Mouse (Mus musculus) lung, embryonic 15.5 days (tissue): ENCODE results near the gene Aoah. TPM values are rescaled to one million over a fixed set of nuclear protein-coding genes. Genes with fewer than 3 reads are reported as not detected.

Experiments used
- ATAC-seq: fragments of 200-750 bp; cut with Nextera tagmentation; 2 replicates; pipeline ENCODE4 v1.8.0; 2017; ENCODE audit warnings: moderate number of reproducible peaks, borderline replicate concordance; ENCODE audit not compliant: low FRiP score, low TSS enrichment; ENCODE audit errors: extremely low read depth
- H3K27ac ChIP-seq: fragments of 300-500 bp; sonication (generic); 2 replicates; pipeline ENCODE4 v1.5.1; 2015; ENCODE audit warnings: moderate library complexity, mild to moderate bottlenecking, inconsistent platforms
- H3K27me3 ChIP-seq: fragments of 300-500 bp; sonication (generic); 2 replicates; pipeline ENCODE4 v1.6.1; 2015; ENCODE audit warnings: inconsistent platforms
- H3K36me3 ChIP-seq: fragments of 300-500 bp; sonication (generic); 2 replicates; pipeline ENCODE4 v1.6.1; 2015; ENCODE audit warnings: inconsistent platforms
- H3K4me1 ChIP-seq: fragments of 300-500 bp; sonication (generic); 2 replicates; pipeline ENCODE4 v1.6.1; 2015; ENCODE audit warnings: inconsistent platforms
- H3K4me2 ChIP-seq: fragments of 300-500 bp; sonication (generic); 2 replicates; pipeline ENCODE4 v1.6.1; 2015; ENCODE audit warnings: inconsistent platforms, mild to moderate bottlenecking, moderate library complexity
- H3K4me3 ChIP-seq: fragments of 300-500 bp; sonication (generic); 2 replicates; pipeline ENCODE4 v1.5.1; 2015; ENCODE audit warnings: mild to moderate bottlenecking, inconsistent platforms
- H3K9ac ChIP-seq: fragments of 300-500 bp; sonication (generic); 2 replicates; pipeline ENCODE4 v1.6.1; 2015; ENCODE audit warnings: inconsistent platforms
- H3K9me3 ChIP-seq: fragments of 300-500 bp; sonication (generic); 2 replicates; pipeline ENCODE4 v1.6.1; 2016; ENCODE audit warnings: inconsistent platforms
- WGBS: fragments of 180-500 bp; shearing (Covaris S2); methylation state at CpG from one replicate; pipeline ENCODE4 v1.1.7; 2015; 5-methylcytosine and 5-hydroxymethylcytosine counted together
- polyA plus RNA-seq: library from polyadenylated mRNA; unstranded; fragments of >200 nt; fragmentation: Nextera tagmentation; extraction: Ambion mirVana; gene quantifications from 2 replicates; pipeline ENCODE4 v1.2.1, GENCODE M21; 2015

The Aoah gene
- polyA plus RNA-seq, 1 experiment from 2014 or later: 1.2 TPM

- H3K4me3 ChIP-seq: no peak overlapping the region
- no peak for ATAC-seq
- no peaks in the 10 kb centered on the region for H3K9me3 ChIP-seq
- H3K9ac ChIP-seq: no peak overlapping the region
- H3K27me3 ChIP-seq: no peaks in the 10 kb centered on the region
- no peaks in the 10 kb centered on the region for H3K4me1 ChIP-seq
- H3K36me3 ChIP-seq: no peaks in the 10 kb centered on the region
- H3K27ac ChIP-seq: no peak overlapping the region
- WGBS: 33% methylated on average over 2 of the region's 2 CpGs
- H3K4me2 ChIP-seq: no peak overlapping the region
Observed at GRCm38 (mm10) chr13:20820712-20821328, 26.9 kb downstream of the Aoah start.

- no peak overlapping the region for H3K27ac ChIP-seq
- no peak overlapping the region for H3K4me2 ChIP-seq
- ATAC-seq: no peak
- 75% methylated on average over 2 of the region's 2 CpGs for WGBS
- no peaks in the 10 kb centered on the region for H3K9me3 ChIP-seq
- no peaks in the 10 kb centered on the region for H3K4me1 ChIP-seq
- no peak overlapping the region for H3K9ac ChIP-seq
- H3K27me3 ChIP-seq: no peaks in the 10 kb centered on the region
- no peaks in the 10 kb centered on the region for H3K36me3 ChIP-seq
- H3K4me3 ChIP-seq: no peak overlapping the region
Observed at GRCm38 (mm10) chr13:20828728-20829127, 34.8 kb downstream of the Aoah start.

- Histone ChIP-seq H3K27me3 (no peaks in the 10 kb centered on the region), H3K4me1 (no peaks in the 10 kb centered on the region), H3K36me3 (no peaks in the 10 kb centered on the region), H3K9ac (no peak overlapping the region), H3K4me3 (no peak overlapping the region), H3K9me3 (no peaks in the 10 kb centered on the region), H3K4me2 (no peak overlapping the region), H3K27ac (no peak overlapping the region)
- ATAC-seq: no peak
- WGBS: 81% methylated on average over 9 of the region's 9 CpGs
Observed at GRCm38 (mm10) chr13:20829181-20829900, 35.4 kb downstream of the Aoah start.

- H3K4me1 ChIP-seq: no peaks in the 10 kb centered on the region
- H3K27me3 ChIP-seq: no peaks in the 10 kb centered on the region
- H3K27ac ChIP-seq: no peak overlapping the region
- no peak overlapping the region for H3K4me3 ChIP-seq
- H3K4me2 ChIP-seq: no peak overlapping the region
- no peak for ATAC-seq
- no peaks in the 10 kb centered on the region for H3K36me3 ChIP-seq
- no peak overlapping the region for H3K9ac ChIP-seq
- no peaks in the 10 kb centered on the region for H3K9me3 ChIP-seq
- 29% methylated on average over 3 of the region's 3 CpGs for WGBS
Observed at GRCm38 (mm10) chr13:20855893-20856292, 62.0 kb downstream of the Aoah start.

GRCm38 (mm10) chr13:20899372-20899771 is 105.5 kb downstream of the Aoah start:
- no peak overlapping the region for H3K9ac ChIP-seq
- no peak overlapping the region for H3K4me3 ChIP-seq
- H3K9me3 ChIP-seq: no peaks in the 10 kb centered on the region
- WGBS: 55% methylated on average over 1 of the region's 1 CpGs
- no peaks in the 10 kb centered on the region for H3K27me3 ChIP-seq
- ATAC-seq: no peak
- no peak overlapping the region for H3K4me2 ChIP-seq
- no peaks in the 10 kb centered on the region for H3K36me3 ChIP-seq
- peaks cover 16% of the 10 kb centered on the region for H3K4me1 ChIP-seq
- no peak overlapping the region for H3K27ac ChIP-seq

GRCm38 (mm10) chr13:20900396-20900971 is 106.6 kb downstream of the Aoah start:
- no peaks in the 10 kb centered on the region for H3K36me3 ChIP-seq
- ATAC-seq: peak; percentile 91
- peaks cover 16% of the 10 kb centered on the region for H3K4me1 ChIP-seq
- peak overlapping the region; percentile 4; the same call in 1 of the 2 replicates for H3K4me2 ChIP-seq
- H3K9me3 ChIP-seq: no peaks in the 10 kb centered on the region
- WGBS: 22% methylated on average over 8 of the region's 8 CpGs
- no peak overlapping the region for H3K4me3 ChIP-seq
- no peak overlapping the region for H3K9ac ChIP-seq
- H3K27ac ChIP-seq: peak overlapping the region; percentile 62
- H3K27me3 ChIP-seq: no peaks in the 10 kb centered on the region

- ATAC-seq: peak; percentile 36; the same call in 1 of the 2 replicates
- H3K27ac ChIP-seq: peak overlapping the region; percentile 62
- no peaks in the 10 kb centered on the region for H3K9me3 ChIP-seq
Observed at GRCm38 (mm10) chr13:20900972-20901457, 107.1 kb downstream of the Aoah start.

GRCm38 (mm10) chr13:20901634-20902135 is 107.8 kb downstream of the Aoah start:
- H3K9ac ChIP-seq: no peak overlapping the region
- no peak for ATAC-seq
- H3K27me3 ChIP-seq: no peaks in the 10 kb centered on the region
- H3K4me3 ChIP-seq: no peak overlapping the region
- H3K27ac ChIP-seq: no peak overlapping the region; the same call in 1 of the 2 replicates
- no peak overlapping the region for H3K4me2 ChIP-seq
- WGBS: 29% methylated on average over 3 of the region's 3 CpGs
- no peaks in the 10 kb centered on the region for H3K36me3 ChIP-seq
- no peaks in the 10 kb centered on the region for H3K9me3 ChIP-seq
- peaks cover 16% of the 10 kb centered on the region for H3K4me1 ChIP-seq

More at GRCm38 (mm10) chr13:20900972-20901457, 107.1 kb downstream of the Aoah start:
- H3K4me1 ChIP-seq: peaks cover 16% of the 10 kb centered on the region
- no peaks in the 10 kb centered on the region for H3K36me3 ChIP-seq
- no peak overlapping the region for H3K9ac ChIP-seq
- WGBS: 5% methylated on average over 2 of the region's 2 CpGs
- H3K4me2 ChIP-seq: peak overlapping the region; percentile 4; the same call in 1 of the 2 replicates
- no peaks in the 10 kb centered on the region for H3K27me3 ChIP-seq
- no peak overlapping the region for H3K4me3 ChIP-seq

GRCm38 (mm10) chr13:20904118-20904517 is 110.2 kb downstream of the Aoah start:
- H3K4me2 ChIP-seq: no peak overlapping the region
- no peak overlapping the region for H3K27ac ChIP-seq
- H3K27me3 ChIP-seq: no peaks in the 10 kb centered on the region
- no peak overlapping the region for H3K9ac ChIP-seq
- H3K4me3 ChIP-seq: no peak overlapping the region
- H3K9me3 ChIP-seq: no peaks in the 10 kb centered on the region
- no peaks in the 10 kb centered on the region for H3K36me3 ChIP-seq
- 71% methylated on average over 4 of the region's 4 CpGs for WGBS
- no peak for ATAC-seq
- peaks cover 16% of the 10 kb centered on the region for H3K4me1 ChIP-seq

GRCm38 (mm10) chr13:20905195-20905594 is 111.3 kb downstream of the Aoah start:
- no peak overlapping the region for H3K9ac ChIP-seq
- peaks cover 15% of the 10 kb centered on the region for H3K4me1 ChIP-seq
- H3K27me3 ChIP-seq: no peaks in the 10 kb centered on the region
- H3K27ac ChIP-seq: peak overlapping the region; percentile 70
- no peak overlapping the region for H3K4me3 ChIP-seq
- H3K9me3 ChIP-seq: no peaks in the 10 kb centered on the region
- H3K4me2 ChIP-seq: no peak overlapping the region
- 39% methylated on average over 2 of the region's 2 CpGs for WGBS
- no peak for ATAC-seq
- no peaks in the 10 kb centered on the region for H3K36me3 ChIP-seq

- Histone ChIP-seq H3K4me3 (no peak overlapping the region), H3K4me2 (no peak overlapping the region), H3K9me3 (no peaks in the 10 kb centered on the region), H3K36me3 (no peaks in the 10 kb centered on the region), H3K27ac (no peak overlapping the region), H3K27me3 (no peaks in the 10 kb centered on the region), H3K4me1 (no peaks in the 10 kb centered on the region), H3K9ac (no peak overlapping the region)
- WGBS: 59% methylated on average over 10 of the region's 10 CpGs
- no peak for ATAC-seq
Observed at GRCm38 (mm10) chr13:20916698-20917511, 123.0 kb downstream of the Aoah start.
